Mouse (Mus musculus): ENCODE data around the gene Atp4b. TPM values are rescaled to one million over a fixed set of nuclear protein-coding genes. Genes with fewer than 3 reads are reported as not detected.

Atp4b gene
- polyA plus RNA-seq, 1 experiment from 2014 or later: not detected

- no peak for ATAC-seq (replicated peaks; ENCODE audit: low FRiP score)
- no peaks in the 10 kb centered on the region for H3K4me1 ChIP-seq (replicated peaks; ENCODE audit: control insufficient read depth, insufficient read depth, low read length)
- no peak overlapping the region for H3K27ac ChIP-seq (ENCODE audit: low read depth, low read length)
Observed at GRCm38 (mm10) chr8:13403517-13403916, 6.9 kb upstream of the Atp4b start.

DNA sequence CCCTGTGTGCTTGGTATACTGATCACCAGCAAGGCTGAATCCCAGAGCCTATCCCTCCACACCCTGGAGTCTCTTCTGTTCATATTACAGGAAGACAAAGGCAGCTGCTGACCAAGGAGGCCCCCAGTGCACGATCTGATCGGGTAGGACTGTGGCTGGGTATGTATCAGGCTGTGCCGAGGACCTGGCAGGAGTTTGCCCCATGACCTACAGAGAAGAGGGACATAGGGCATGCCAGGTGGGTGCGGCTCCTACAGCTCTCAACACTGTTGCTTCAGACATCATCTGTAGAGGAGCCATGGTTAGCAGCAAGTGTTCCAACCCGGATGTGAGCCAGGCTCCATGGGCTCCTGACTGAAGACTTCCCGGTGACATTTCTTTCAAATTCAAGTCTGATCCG, 2.8 kb downstream of the Atp4b start:
- H3K4me2 ChIP-seq (ENCODE audit: low read depth, low read length, severe bottlenecking): no peak overlapping the region
- H3K27ac ChIP-seq (ENCODE audit: low read depth, low read length): no peak overlapping the region
- ATAC-seq (replicated peaks; ENCODE audit: low FRiP score) (no peak), DNase-seq (ENCODE audit: low spot score) (no peak)
- H3K4me3 ChIP-seq (ENCODE audit: low read depth, low read length): no peak overlapping the region
- no peaks in the 10 kb centered on the region for H3K9me3 ChIP-seq (ENCODE audit: control insufficient read depth, low read length)
- no peak overlapping the region for H3K9ac ChIP-seq (ENCODE audit: low read length)
- H3K36me3 ChIP-seq (ENCODE audit: control insufficient read depth, insufficient read depth, low read length): no peaks in the 10 kb centered on the region
- H3K4me1 ChIP-seq (replicated peaks; ENCODE audit: control insufficient read depth, insufficient read depth, low read length): no peaks in the 10 kb centered on the region
- WGBS: 89% methylated on average over 7 of the region's 7 CpGs
- no peaks in the 10 kb centered on the region for H3K27me3 ChIP-seq (ENCODE audit: control insufficient read depth, insufficient read depth, low read length)

More at GRCm38 (mm10) chr8:13403517-13403916, 6.9 kb upstream of the Atp4b start:
- H3K9me3 ChIP-seq (ENCODE audit: control insufficient read depth, low read length): no peaks in the 10 kb centered on the region
- H3K36me3 ChIP-seq (ENCODE audit: control insufficient read depth, insufficient read depth, low read length): no peaks in the 10 kb centered on the region
- DNase-seq (ENCODE audit: low spot score): no peak
- 81% methylated on average over 6 of the region's 6 CpGs for WGBS
- H3K9ac ChIP-seq (ENCODE audit: low read length): no peak overlapping the region
- H3K4me2 ChIP-seq (ENCODE audit: low read depth, low read length, severe bottlenecking): no peak overlapping the region
- no peak overlapping the region for H3K4me3 ChIP-seq (ENCODE audit: low read depth, low read length)
- H3K27me3 ChIP-seq (ENCODE audit: control insufficient read depth, insufficient read depth, low read length): no peaks in the 10 kb centered on the region

GRCm38 (mm10) chr8:13388744-13389143, 7.9 kb downstream of the Atp4b start:
- no peaks in the 10 kb centered on the region for H3K4me1 ChIP-seq (replicated peaks; ENCODE audit: control insufficient read depth, insufficient read depth, low read length)
- DNase-seq (ENCODE audit: low spot score) (no peak), ATAC-seq (replicated peaks; ENCODE audit: low FRiP score) (no peak)
- WGBS: 82% methylated on average over 2 of the region's 2 CpGs
- no peaks in the 10 kb centered on the region for H3K9me3 ChIP-seq (ENCODE audit: control insufficient read depth, low read length)
- no peaks in the 10 kb centered on the region for H3K36me3 ChIP-seq (ENCODE audit: control insufficient read depth, insufficient read depth, low read length)
- H3K27ac ChIP-seq (ENCODE audit: low read depth, low read length): no peak overlapping the region
- H3K9ac ChIP-seq (ENCODE audit: low read length): no peak overlapping the region
- no peak overlapping the region for H3K4me3 ChIP-seq (ENCODE audit: low read depth, low read length)
- H3K27me3 ChIP-seq (ENCODE audit: control insufficient read depth, insufficient read depth, low read length): no peaks in the 10 kb centered on the region
- H3K4me2 ChIP-seq (ENCODE audit: low read depth, low read length, severe bottlenecking): no peak overlapping the region

- H3K4me1 ChIP-seq (replicated peaks; ENCODE audit: control insufficient read depth, insufficient read depth, low read length): no peaks in the 10 kb centered on the region
- H3K9me3 ChIP-seq (ENCODE audit: control insufficient read depth, low read length): no peaks in the 10 kb centered on the region
- WGBS: 90% methylated on average over 8 of the region's 8 CpGs
- ATAC-seq (replicated peaks; ENCODE audit: low FRiP score) (no peak), DNase-seq (ENCODE audit: low spot score) (no peak)
- no peak overlapping the region for H3K9ac ChIP-seq (ENCODE audit: low read length)
- H3K27ac ChIP-seq (ENCODE audit: low read depth, low read length): no peak overlapping the region
- no peak overlapping the region for H3K4me3 ChIP-seq (ENCODE audit: low read depth, low read length)
- no peak overlapping the region for H3K4me2 ChIP-seq (ENCODE audit: low read depth, low read length, severe bottlenecking)
- no peaks in the 10 kb centered on the region for H3K36me3 ChIP-seq (ENCODE audit: control insufficient read depth, insufficient read depth, low read length)
- H3K27me3 ChIP-seq (ENCODE audit: control insufficient read depth, insufficient read depth, low read length): no peaks in the 10 kb centered on the region
Observed at GRCm38 (mm10) chr8:13387728-13388127, 8.9 kb downstream of the Atp4b start.

DNA sequence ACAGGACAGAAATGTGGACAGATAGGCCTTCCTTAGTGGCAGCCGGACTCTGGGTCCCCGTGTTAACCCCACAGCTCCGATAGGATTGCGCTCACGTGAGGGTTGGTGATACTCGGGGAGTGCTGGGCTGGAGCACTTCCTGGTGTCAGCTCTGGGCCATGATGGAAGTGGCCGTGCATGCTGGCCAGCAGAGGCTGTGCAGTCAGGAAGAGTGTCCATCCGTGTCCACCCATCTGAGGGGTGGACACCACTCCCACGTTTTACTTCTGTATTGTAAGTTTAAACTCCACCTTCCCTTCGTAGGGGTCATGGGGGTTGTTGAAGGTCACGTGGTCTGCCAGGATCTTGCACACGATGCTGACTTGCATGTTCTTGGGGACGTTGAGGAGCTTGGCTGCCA, 10.3 kb downstream of the Atp4b start:
- no peaks in the 10 kb centered on the region for H3K36me3 ChIP-seq (ENCODE audit: control insufficient read depth, insufficient read depth, low read length)
- DNase-seq (ENCODE audit: low spot score): no peak
- H3K27me3 ChIP-seq (ENCODE audit: control insufficient read depth, insufficient read depth, low read length): no peaks in the 10 kb centered on the region
- WGBS: 83% methylated on average over 13 of the region's 13 CpGs
- no peak overlapping the region for H3K9ac ChIP-seq (ENCODE audit: low read length)
- H3K27ac ChIP-seq (ENCODE audit: low read depth, low read length): no peak overlapping the region
- H3K4me2 ChIP-seq (ENCODE audit: low read depth, low read length, severe bottlenecking): no peak overlapping the region
- H3K9me3 ChIP-seq (ENCODE audit: control insufficient read depth, low read length): no peaks in the 10 kb centered on the region
- no peaks in the 10 kb centered on the region for H3K4me1 ChIP-seq (replicated peaks; ENCODE audit: control insufficient read depth, insufficient read depth, low read length)
- no peak overlapping the region for H3K4me3 ChIP-seq (ENCODE audit: low read depth, low read length)
- ATAC-seq (replicated peaks; ENCODE audit: low FRiP score): no peak

GRCm38 (mm10) chr8:13382999-13383398, 13.6 kb downstream of the Atp4b start:
- Histone ChIP-seq H3K27ac (ENCODE audit: low read depth, low read length) (no peak overlapping the region), H3K9me3 (ENCODE audit: control insufficient read depth, low read length) (no peaks in the 10 kb centered on the region), H3K27me3 (ENCODE audit: control insufficient read depth, insufficient read depth, low read length) (no peaks in the 10 kb centered on the region), H3K4me2 (ENCODE audit: low read depth, low read length, severe bottlenecking) (no peak overlapping the region), H3K4me1 (replicated peaks; ENCODE audit: control insufficient read depth, insufficient read depth, low read length) (no peaks in the 10 kb centered on the region), H3K4me3 (ENCODE audit: low read depth, low read length) (no peak overlapping the region), H3K9ac (ENCODE audit: low read length) (no peak overlapping the region), H3K36me3 (ENCODE audit: control insufficient read depth, insufficient read depth, low read length) (peaks cover 15% of the 10 kb centered on the region)
- 93% methylated on average over 4 of the region's 4 CpGs for WGBS
- ATAC-seq (replicated peaks; ENCODE audit: low FRiP score) (no peak), DNase-seq (ENCODE audit: low spot score) (no peak)

DNA sequence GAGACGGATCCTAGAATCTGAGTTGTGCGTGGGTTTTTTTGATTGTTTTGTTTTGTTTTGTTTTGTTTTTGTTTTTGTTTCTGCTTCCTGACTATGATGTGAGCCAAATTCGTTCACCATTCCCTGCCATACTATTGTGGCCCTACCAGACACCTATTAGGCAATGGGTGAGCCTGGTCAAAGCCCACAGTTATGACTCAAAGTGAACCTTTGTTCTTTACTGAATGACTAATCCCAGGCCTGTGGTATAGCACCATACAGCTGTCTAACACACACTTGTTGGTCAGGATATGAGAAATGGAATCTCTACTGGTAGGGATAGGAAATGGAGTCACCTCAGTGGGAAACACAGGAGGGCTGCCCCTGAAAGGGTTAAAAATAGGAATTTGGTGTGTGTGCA, 14.1 kb downstream of the Atp4b start:
- no peak overlapping the region for H3K9ac ChIP-seq (ENCODE audit: low read length)
- H3K4me2 ChIP-seq (ENCODE audit: low read depth, low read length, severe bottlenecking): no peak overlapping the region
- peaks cover 15% of the 10 kb centered on the region for H3K36me3 ChIP-seq (ENCODE audit: control insufficient read depth, insufficient read depth, low read length)
- no peaks in the 10 kb centered on the region for H3K4me1 ChIP-seq (replicated peaks; ENCODE audit: control insufficient read depth, insufficient read depth, low read length)
- no peak overlapping the region for H3K4me3 ChIP-seq (ENCODE audit: low read depth, low read length)
- no peaks in the 10 kb centered on the region for H3K27me3 ChIP-seq (ENCODE audit: control insufficient read depth, insufficient read depth, low read length)
- no peak for ATAC-seq (replicated peaks; ENCODE audit: low FRiP score)
- WGBS: 89% methylated on average over 3 of the region's 3 CpGs
- H3K27ac ChIP-seq (ENCODE audit: low read depth, low read length): no peak overlapping the region
- DNase-seq (ENCODE audit: low spot score): no peak
- H3K9me3 ChIP-seq (ENCODE audit: control insufficient read depth, low read length): no peaks in the 10 kb centered on the region

DNA sequence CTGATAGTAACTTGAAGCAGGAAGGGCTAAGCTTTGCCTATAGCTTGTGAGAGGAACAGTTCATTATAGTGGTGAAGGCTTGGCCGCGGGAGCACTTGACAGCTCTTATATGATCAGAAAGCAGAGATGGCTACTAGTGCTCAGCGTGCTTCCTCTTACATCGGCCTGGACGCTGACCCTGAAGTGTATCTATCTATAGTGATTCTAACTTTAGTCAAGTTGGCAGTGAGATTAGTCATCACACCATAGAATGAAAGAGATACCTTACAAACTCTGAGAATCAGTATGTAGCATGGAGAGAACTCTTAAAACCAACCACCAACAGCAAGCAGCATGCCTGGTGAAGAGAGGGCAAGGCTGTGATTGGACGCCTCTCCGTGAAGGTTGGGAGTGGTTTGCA, 15.0 kb downstream of the Atp4b start:
- Histone ChIP-seq H3K9ac (ENCODE audit: low read length) (no peak overlapping the region), H3K27me3 (ENCODE audit: control insufficient read depth, insufficient read depth, low read length) (no peaks in the 10 kb centered on the region), H3K36me3 (ENCODE audit: control insufficient read depth, insufficient read depth, low read length) (peaks cover 15% of the 10 kb centered on the region), H3K9me3 (ENCODE audit: control insufficient read depth, low read length) (no peaks in the 10 kb centered on the region), H3K4me2 (ENCODE audit: low read depth, low read length, severe bottlenecking) (no peak overlapping the region), H3K4me3 (ENCODE audit: low read depth, low read length) (no peak overlapping the region), H3K27ac (ENCODE audit: low read depth, low read length) (no peak overlapping the region), H3K4me1 (replicated peaks; ENCODE audit: control insufficient read depth, insufficient read depth, low read length) (no peaks in the 10 kb centered on the region)
- ATAC-seq (replicated peaks; ENCODE audit: low FRiP score): no peak
- no peak for DNase-seq (ENCODE audit: low spot score)
- WGBS: 90% methylated on average over 7 of the region's 7 CpGs

- H3K4me3 ChIP-seq (ENCODE audit: low read depth, low read length): no peak overlapping the region
- WGBS: 95% methylated on average over 8 of the region's 8 CpGs
- H3K36me3 ChIP-seq (ENCODE audit: control insufficient read depth, insufficient read depth, low read length): peaks cover 39% of the 10 kb centered on the region
- no peaks in the 10 kb centered on the region for H3K4me1 ChIP-seq (replicated peaks; ENCODE audit: control insufficient read depth, insufficient read depth, low read length)
- H3K9ac ChIP-seq (ENCODE audit: low read length): no peak overlapping the region
- no peaks in the 10 kb centered on the region for H3K27me3 ChIP-seq (ENCODE audit: control insufficient read depth, insufficient read depth, low read length)
- H3K4me2 ChIP-seq (ENCODE audit: low read depth, low read length, severe bottlenecking): no peak overlapping the region
- DNase-seq (ENCODE audit: low spot score) (no peak), ATAC-seq (replicated peaks; ENCODE audit: low FRiP score) (no peak)
- no peak overlapping the region for H3K27ac ChIP-seq (ENCODE audit: low read depth, low read length)
- H3K9me3 ChIP-seq (ENCODE audit: control insufficient read depth, low read length): no peaks in the 10 kb centered on the region
Observed at GRCm38 (mm10) chr8:13373151-13373662, 23.4 kb downstream of the Atp4b start.
